Mouse (Mus musculus) lung, postnatal 14 days (tissue): ENCODE measurements at regions not wholly inside any gene's neighbourhood (a gene's known extent, or its start where the extent isn't known, plus 50 kb on each side); places are given as distances from the start of the nearest gene placed in this dataset.

Experiments
- DNase-seq: peaks from one replicate; pipeline ENCODE4 v3.0.0; 2021

- no peak for DNase-seq
Observed at GRCm38 (mm10) chr16:55636667-55637450, 201.8 kb downstream of the Nfkbiz start.

GRCm38 (mm10) chr16:55636224-55636623, 202.5 kb downstream of the Nfkbiz start:
- DNase-seq, result no peak

- no peak for DNase-seq
Observed at GRCm38 (mm10) chr16:55634691-55635090, 204.0 kb downstream of the Nfkbiz start.

- DNase-seq, result no peak
Observed at GRCm38 (mm10) chr16:55632220-55632619, 206.5 kb downstream of the Nfkbiz start.

- no peak for DNase-seq
Observed at GRCm38 (mm10) chr16:55631637-55632036, 207.1 kb downstream of the Nfkbiz start.

GRCm38 (mm10) chr16:55631048-55631447, 207.7 kb downstream of the Nfkbiz start:
- no peak for DNase-seq

- DNase-seq, result no peak
Observed at GRCm38 (mm10) chr16:55627531-55627930, 211.2 kb downstream of the Nfkbiz start.

GRCm38 (mm10) chr16:55623422-55623821, 215.3 kb downstream of the Nfkbiz start:
- DNase-seq, result no peak

- no peak for DNase-seq
Observed at GRCm38 (mm10) chr16:55619731-55620130, 219.0 kb downstream of the Nfkbiz start.

GRCm38 (mm10) chr16:55617958-55618357, 220.7 kb downstream of the Nfkbiz start:
- DNase-seq, result no peak

GRCm38 (mm10) chr16:55617506-55617905, 221.2 kb downstream of the Nfkbiz start:
- no peak for DNase-seq

GRCm38 (mm10) chr16:55616408-55617120, 222.1 kb downstream of the Nfkbiz start:
- DNase-seq, result no peak

- DNase-seq, result peak; percentile 17
Observed at GRCm38 (mm10) chr16:55612873-55613272, 225.8 kb downstream of the Nfkbiz start.

- DNase-seq, result no peak
Observed at GRCm38 (mm10) chr16:55612001-55612400, 226.7 kb downstream of the Nfkbiz start.

GRCm38 (mm10) chr16:55611172-55611571, 227.5 kb downstream of the Nfkbiz start:
- no peak for DNase-seq

GRCm38 (mm10) chr16:55608361-55608760, 230.3 kb downstream of the Nfkbiz start:
- no peak for DNase-seq

- no peak for DNase-seq
Observed at GRCm38 (mm10) chr16:55606447-55607239, 232.1 kb downstream of the Nfkbiz start.

- no peak for DNase-seq
Observed at GRCm38 (mm10) chr16:55603611-55604010, 235.1 kb downstream of the Nfkbiz start.

GRCm38 (mm10) chr16:55589382-55589956, 249.2 kb downstream of the Nfkbiz start:
- no peak for DNase-seq

- DNase-seq, result no peak
Observed at GRCm38 (mm10) chr16:55587138-55587537, 251.6 kb downstream of the Nfkbiz start.

GRCm38 (mm10) chr16:55582906-55583305, 255.8 kb downstream of the Nfkbiz start:
- DNase-seq, result no peak

GRCm38 (mm10) chr16:55582029-55582428, 256.7 kb downstream of the Nfkbiz start:
- no peak for DNase-seq

GRCm38 (mm10) chr16:55580827-55581226, 257.9 kb downstream of the Nfkbiz start:
- DNase-seq, result no peak
